Mouse (Mus musculus) liver, adult 2 months (tissue): ENCODE measurements around the gene Eef1akmt4.
"Not testable (repeated sequence)": the region's sequence is repeated elsewhere in the genome, so short reads cannot be mapped to it uniquely, and the experiment has no call there.

Source experiments
- CTCF ChIP-seq: fragments of 200-500 bp; IDR thresholded peaks from 2 replicates; pipeline ENCODE4 v1.5.1; 2011; ENCODE audit warnings: low read depth, low read length, control low read depth
- POLR2A ChIP-seq: fragments of 200-500 bp; IDR thresholded peaks from 2 replicates; pipeline ENCODE4 v1.6.1; 2011; ENCODE audit warnings: low read length, control low read depth; ENCODE audit not compliant: insufficient read depth; ENCODE audit errors: extremely low read depth

- TF ChIP-seq POLR2A, CTCF: not testable (repeated sequence)
These were observed 56.6 kb downstream of the Eef1akmt4 start, which contains the start of gene Eif4g1 for GRCm38 (mm10) chr16:20668013-20668412.
